Mouse (Mus musculus) brain, adult 10 weeks (tissue): ENCODE data around the gene Scgb2b12. TPM values are rescaled to one million over a fixed set of nuclear protein-coding genes. Genes with fewer than 3 reads are reported as not detected.

Experiments used
- polyA plus RNA-seq: library from polyadenylated mRNA; stranded (reverse); fragments of 350-450 nt; fragmentation: Illumina TruSeq; extraction: RNeasy Lipid Tissue Mini Kit (QIAGEN cat#74804); gene quantifications from one replicate; pipeline ENCODE4 v1.2.3, GENCODE M21; 2015; ENCODE audit warnings: low read depth, low replicate concordance

Scgb2b12 gene
- not detected for polyA plus RNA-seq

DNA sequence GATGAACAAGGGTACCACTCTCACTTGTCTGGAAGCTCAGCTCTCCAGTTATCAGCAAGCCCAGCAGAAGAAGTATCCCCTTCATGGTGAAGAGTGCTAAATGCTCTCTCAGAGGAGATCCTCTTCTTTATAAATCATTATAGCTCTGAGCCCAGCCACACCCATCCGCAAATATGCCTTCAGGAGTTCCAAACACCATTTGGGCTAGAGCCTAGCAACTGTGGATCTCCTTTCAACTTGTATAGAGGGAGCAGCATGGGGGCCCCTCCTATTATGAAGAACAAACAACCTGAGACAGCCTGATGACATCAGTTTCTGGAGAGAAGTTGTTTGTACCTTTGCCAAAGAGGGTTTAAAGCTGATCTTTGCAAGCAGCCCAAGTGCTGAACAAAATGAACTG, at the start of gene Scgb2b12:
TSS of gene Scgb2b12 (minus strand) at position 101 of the 400 bp plus-strand sequence.

DNA sequence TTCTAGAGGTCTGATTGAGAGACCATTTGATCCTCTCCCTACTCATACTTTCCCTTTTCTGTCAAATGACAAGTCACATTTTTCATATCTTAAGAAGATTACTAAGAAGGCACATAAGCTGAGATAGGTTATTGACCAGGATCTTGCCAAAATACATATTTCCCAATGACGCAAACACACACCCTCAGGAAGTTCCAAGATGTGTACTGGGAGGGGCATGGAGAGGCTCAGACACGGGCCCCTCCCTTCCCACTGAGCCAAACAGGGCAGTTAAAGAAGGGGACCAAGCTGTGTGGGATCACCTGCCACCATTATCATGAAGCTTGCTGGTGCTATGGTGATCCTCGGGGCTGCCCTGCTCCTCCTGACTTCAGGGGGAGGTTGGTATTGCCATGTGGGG, 6.8 kb upstream of the Scgb2b12 start, which contains the start of gene Scgb1b12:
TSS of gene Scgb1b12 (plus strand) at position 301 of the 400 bp plus-strand sequence.

Other genes with a start within 250 kb of the Scgb2b12 start
- gene Scgb1b10, start 226.4 kb downstream of the Scgb2b12 start, polyA plus RNA-seq: not detected
- gene Scgb2b11, start 116.1 kb downstream of the Scgb2b12 start, polyA plus RNA-seq: not detected
- not detected for gene Scgb1b11, start 104.4 kb downstream of the Scgb2b12 start, polyA plus RNA-seq
- gene Scgb1b12, start 6.9 kb upstream of the Scgb2b12 start, polyA plus RNA-seq: not detected
- not detected for gene Scgb1b29, start 114.3 kb upstream of the Scgb2b12 start, polyA plus RNA-seq